Mouse (Mus musculus) spleen, postnatal 36 days (tissue): Measurements from ENCODE around the gene Shroom3.

ENCODE experiments used
- DNase-seq, 2 experiments: peaks; one replicate each; pipeline ENCODE4 v3.0.0; 2022; ENCODE audit warnings: low spot score in 2 of 2, mixed read lengths in 1 of 2

The Shroom3 gene

GRCm38 (mm10) chr5:92698131-92698836, 15.0 kb downstream of the Shroom3 start:
- no peak for DNase-seq

- DNase-seq, result no peak
Observed at GRCm38 (mm10) chr5:92698837-92699529, 15.7 kb downstream of the Shroom3 start.

- DNase-seq, result no peak
Observed at GRCm38 (mm10) chr5:92701750-92702149, 18.5 kb downstream of the Shroom3 start.

GRCm38 (mm10) chr5:92703671-92704070, 20.4 kb downstream of the Shroom3 start:
- no peak for DNase-seq

GRCm38 (mm10) chr5:92707921-92708491, 24.8 kb downstream of the Shroom3 start:
- no peak for DNase-seq

- DNase-seq, result no peak
Observed at GRCm38 (mm10) chr5:92710779-92711178, 27.5 kb downstream of the Shroom3 start.

- no peak for DNase-seq
Observed at GRCm38 (mm10) chr5:92711666-92712290, 28.5 kb downstream of the Shroom3 start.

GRCm38 (mm10) chr5:92712621-92713395, 29.6 kb downstream of the Shroom3 start:
- no peak for DNase-seq

- DNase-seq, result no peak
Observed at GRCm38 (mm10) chr5:92714886-92715285, 31.7 kb downstream of the Shroom3 start.

- no peak for DNase-seq
Observed at GRCm38 (mm10) chr5:92715319-92715718, 32.1 kb downstream of the Shroom3 start.

- no peak for DNase-seq
Observed at GRCm38 (mm10) chr5:92715890-92716289, 32.7 kb downstream of the Shroom3 start.

- DNase-seq, result no peak
Observed at GRCm38 (mm10) chr5:92717666-92718360, 34.6 kb downstream of the Shroom3 start.

- no peak for DNase-seq
Observed at GRCm38 (mm10) chr5:92718856-92719255, 35.6 kb downstream of the Shroom3 start.

GRCm38 (mm10) chr5:92721610-92722009, 38.4 kb downstream of the Shroom3 start:
- no peak for DNase-seq

GRCm38 (mm10) chr5:92725935-92726334, 42.7 kb downstream of the Shroom3 start:
- DNase-seq, result no peak

GRCm38 (mm10) chr5:92728252-92728828, 45.1 kb downstream of the Shroom3 start:
- DNase-seq, result no peak

- DNase-seq, result no peak
Observed at GRCm38 (mm10) chr5:92729221-92729620, 46.0 kb downstream of the Shroom3 start.

GRCm38 (mm10) chr5:92741802-92742201, 58.6 kb downstream of the Shroom3 start:
- no peak for DNase-seq

GRCm38 (mm10) chr5:92742701-92743100, 59.5 kb downstream of the Shroom3 start:
- no peak for DNase-seq

GRCm38 (mm10) chr5:92745390-92746253, 62.4 kb downstream of the Shroom3 start:
- DNase-seq, result no peak
